Mouse (Mus musculus) lung, postnatal 0 days (tissue): ENCODE measurements at regions not wholly inside any gene's neighbourhood (a gene's known extent, or its start where the extent isn't known, plus 50 kb on each side); places are given as distances from the start of the nearest gene placed in this dataset.

ENCODE experiments used
- CTCF ChIP-seq: IDR thresholded peaks from 2 replicates; pipeline ENCODE4 v1.5.1; 2016; ENCODE audit warnings: antibody characterized with exemption, mild to moderate bottlenecking
- EP300 ChIP-seq: IDR thresholded peaks from 2 replicates; pipeline ENCODE4 v1.6.1; 2016; ENCODE audit warnings: antibody characterized with exemption, mild to moderate bottlenecking, control low read depth

DNA sequence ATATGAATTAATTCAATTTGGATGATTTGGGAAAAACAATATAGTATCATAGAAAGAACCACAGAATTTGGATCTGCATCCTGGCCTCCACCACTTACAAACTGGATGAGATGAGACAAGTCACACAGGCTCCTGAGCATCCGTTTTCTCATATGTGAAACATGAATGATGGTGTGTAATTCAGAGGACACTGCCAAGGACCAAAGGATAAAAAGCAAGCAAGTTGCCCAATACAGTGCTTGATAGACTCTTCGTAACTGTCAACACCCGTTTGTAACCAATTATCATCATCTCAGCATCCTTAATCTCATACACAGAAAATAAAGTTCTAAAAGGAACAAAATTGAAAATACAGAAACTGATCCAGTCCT, 305.8 kb downstream of the Fam49a start:
- no peak for TF ChIP-seq CTCF
- TF ChIP-seq EP300, result no peak
